Mouse (Mus musculus) c-Kit-positive CD71-positive TER-119-negative erythroid progenitor cells, embryonic 14.5 days (primary cell): ENCODE results near the gene Nuak1.

Experiments used
- DNase-seq: peaks from one replicate; pipeline ENCODE4 v3.0.0-alpha.2; 2013; ENCODE audit warnings: low read depth

Gene Nuak1

GRCm38 (mm10) chr10:84447411-84447821, 7.0 kb upstream of the Nuak1 start:
- DNase-seq: no peak

- no peak for DNase-seq
These were observed 6.3 kb upstream of the Nuak1 start for GRCm38 (mm10) chr10:84446661-84447060.

GRCm38 (mm10) chr10:84444396-84444795, 4.0 kb upstream of the Nuak1 start:
- no peak for DNase-seq

GRCm38 (mm10) chr10:84441846-84442245, 1.4 kb upstream of the Nuak1 start:
- DNase-seq: no peak

- no peak for DNase-seq
These were observed 1.0 kb upstream of the Nuak1 start for GRCm38 (mm10) chr10:84441434-84441785.

- no peak for DNase-seq
These were observed 236 bp downstream of the Nuak1 start for GRCm38 (mm10) chr10:84440181-84440540.

GRCm38 (mm10) chr10:84439228-84439596, 1.2 kb downstream of the Nuak1 start:
- DNase-seq: no peak

GRCm38 (mm10) chr10:84438466-84439227, 1.8 kb downstream of the Nuak1 start:
- DNase-seq: no peak

GRCm38 (mm10) chr10:84438049-84438422, 2.4 kb downstream of the Nuak1 start:
- DNase-seq: peak; percentile 50

GRCm38 (mm10) chr10:84437166-84438048, 3.0 kb downstream of the Nuak1 start:
- no peak for DNase-seq

GRCm38 (mm10) chr10:84435930-84436329, 4.5 kb downstream of the Nuak1 start:
- no peak for DNase-seq

GRCm38 (mm10) chr10:84433193-84433801, 7.1 kb downstream of the Nuak1 start:
- no peak for DNase-seq

GRCm38 (mm10) chr10:84424374-84424773, 16.0 kb downstream of the Nuak1 start:
- DNase-seq: no peak

- DNase-seq: no peak
These were observed 16.5 kb downstream of the Nuak1 start for GRCm38 (mm10) chr10:84423903-84424302.

GRCm38 (mm10) chr10:84420589-84420988, 19.8 kb downstream of the Nuak1 start:
- no peak for DNase-seq

- no peak for DNase-seq
These were observed 22.0 kb downstream of the Nuak1 start for GRCm38 (mm10) chr10:84418421-84418820.

GRCm38 (mm10) chr10:84416752-84417151, 23.6 kb downstream of the Nuak1 start:
- DNase-seq: no peak

- no peak for DNase-seq
These were observed 25.3 kb downstream of the Nuak1 start for GRCm38 (mm10) chr10:84414981-84415700.

- DNase-seq: no peak
These were observed 27.1 kb downstream of the Nuak1 start for GRCm38 (mm10) chr10:84413310-84413709.

- DNase-seq: no peak
These were observed 28.0 kb downstream of the Nuak1 start for GRCm38 (mm10) chr10:84412326-84412962.
